Mouse (Mus musculus) MEL (cell line): ENCODE results near the gene Kcnt1. TPM values are rescaled to one million over a fixed set of nuclear protein-coding genes. Genes with fewer than 3 reads are reported as not detected.

ENCODE experiments used
- DNase-seq: peaks from one replicate; pipeline ENCODE4 v3.0.0; 2011; ENCODE audit warnings: low read depth, low spot score
- H3K27ac ChIP-seq: 2 replicates; pipeline ENCODE4 v1.5.1; 2012; ENCODE audit warnings: low read depth, mild to moderate bottlenecking, control low read depth, low read length, moderate library complexity; ENCODE audit not compliant: control insufficient read depth
- H3K27me3 ChIP-seq, 2 experiments: fragments of 150-350 bp in 1 of 2; sonication (generic) in 1 of 2; 2 replicates each; pipeline ENCODE4 v1.6.1; 2012; ENCODE audit warnings: low read length in 2 of 2, mild to moderate bottlenecking in 2 of 2, improper control_type of control experiment in 1 of 2, moderate library complexity in 1 of 2; ENCODE audit not compliant: insufficient read depth in 2 of 2, control insufficient read depth in 1 of 2
- H3K36me3 ChIP-seq, 2 experiments: 2 replicates each; pipeline ENCODE4 v1.6.1; 2012 to 2014; ENCODE audit warnings: low read length in 2 of 2, improper control_type of control experiment in 1 of 2, inconsistent platforms in 1 of 2, mild to moderate bottlenecking in 1 of 2; ENCODE audit not compliant: insufficient read depth in 2 of 2, control insufficient read depth in 1 of 2
- H3K4me1 ChIP-seq, 2 experiments: fragments of 150-350 bp in 1 of 2; sonication (generic) in 1 of 2; 2 replicates each; pipeline ENCODE4 v1.6.1; 2012; ENCODE audit warnings: low read length in 2 of 2, improper control_type of control experiment in 1 of 2, mild to moderate bottlenecking in 1 of 2; ENCODE audit not compliant: insufficient read depth in 2 of 2, control insufficient read depth in 1 of 2
- H3K4me3 ChIP-seq, 2 experiments: fragments of 150-350 bp in 1 of 2; sonication (generic) in 1 of 2; 2 replicates each; pipeline ENCODE4 v1.5.1; 2012; ENCODE audit warnings: low read depth in 2 of 2, low read length in 2 of 2, mild to moderate bottlenecking in 2 of 2, moderate library complexity in 2 of 2, control low read depth in 1 of 2, improper control_type of control experiment in 1 of 2; ENCODE audit not compliant: control insufficient read depth in 1 of 2, insufficient read depth in 1 of 2
- H3K79me2 ChIP-seq: 2 replicates; pipeline ENCODE4 v1.6.1; 2012; ENCODE audit warnings: mild to moderate bottlenecking, low read length, moderate library complexity; ENCODE audit not compliant: control insufficient read depth, poor library complexity, insufficient read depth
- H3K9ac ChIP-seq: 2 replicates; pipeline ENCODE4 v1.6.1; 2012; ENCODE audit warnings: low read depth, mild to moderate bottlenecking, control low read depth, low read length, moderate library complexity; ENCODE audit not compliant: control insufficient read depth, poor library complexity, severe bottlenecking
- H3K9me3 ChIP-seq: fragments of 150-350 bp; sonication (generic); replicated peaks from 2 replicates; pipeline ENCODE4 v1.6.1; 2012; ENCODE audit warnings: mild to moderate bottlenecking, low read length, improper control_type of control experiment, moderate library complexity; ENCODE audit not compliant: insufficient read depth
- CHD2 ChIP-seq: IDR thresholded peaks from 2 replicates; pipeline ENCODE4 v1.6.1; 2011; ENCODE audit warnings: low read length, improper control_type of control experiment
- E2F4 ChIP-seq: IDR thresholded peaks from 2 replicates; pipeline ENCODE4 v1.6.1; 2011; ENCODE audit warnings: low read depth, low read length, improper control_type of control experiment, borderline replicate concordance
- EP300 ChIP-seq, 2 experiments: IDR thresholded peaks; 2 replicates each; pipeline ENCODE4 v1.6.1; 2011; ENCODE audit warnings: improper control_type of control experiment in 2 of 2, low read length in 2 of 2, low read depth in 1 of 2, mild to moderate bottlenecking in 1 of 2
- ETS1 ChIP-seq: IDR thresholded peaks from 2 replicates; pipeline ENCODE4 v1.6.1; 2012; ENCODE audit warnings: low read depth, mild to moderate bottlenecking, inconsistent platforms, low read length, improper control_type of control experiment, moderate library complexity
- HCFC1 ChIP-seq: IDR thresholded peaks from 2 replicates; pipeline ENCODE4 v1.6.1; 2012; ENCODE audit warnings: low read depth, mild to moderate bottlenecking, inconsistent platforms, low read length, improper control_type of control experiment, moderate library complexity
- KAT2A ChIP-seq: conservative IDR thresholded peaks from 2 replicates; pipeline ENCODE4 v1.6.1; 2012; ENCODE audit warnings: low read depth, low read length, improper control_type of control experiment, inconsistent platforms
- MAFK ChIP-seq: IDR thresholded peaks from 2 replicates; pipeline ENCODE4 v1.6.1; 2011; ENCODE audit warnings: low read depth, mild to moderate bottlenecking, low read length, improper control_type of control experiment, borderline replicate concordance
- MAX ChIP-seq: IDR thresholded peaks from 2 replicates; pipeline ENCODE4 v1.6.1; 2011; ENCODE audit warnings: low read length, improper control_type of control experiment
- MEF2A ChIP-seq: IDR thresholded peaks from 2 replicates; pipeline ENCODE4 v1.6.1; 2014; ENCODE audit warnings: low read depth, mild to moderate bottlenecking, inconsistent platforms, low read length, improper control_type of control experiment; ENCODE audit not compliant: poor library complexity, insufficient replicate concordance, severe bottlenecking; ENCODE audit errors: extremely low read depth
- MXI1 ChIP-seq: IDR thresholded peaks from 2 replicates; pipeline ENCODE4 v1.6.1; 2011; ENCODE audit warnings: mild to moderate bottlenecking, low read depth, low read length, improper control_type of control experiment
- NRF1 ChIP-seq: IDR thresholded peaks from 2 replicates; pipeline ENCODE4 v1.6.1; 2014; ENCODE audit warnings: low read depth, mild to moderate bottlenecking, inconsistent platforms, low read length, improper control_type of control experiment, moderate library complexity; ENCODE audit not compliant: poor library complexity, insufficient read depth, severe bottlenecking
- RCOR1 ChIP-seq: IDR thresholded peaks from 2 replicates; pipeline ENCODE4 v1.6.1; 2012; ENCODE audit warnings: low read depth, mild to moderate bottlenecking, inconsistent platforms, low read length, improper control_type of control experiment
- SMC3 ChIP-seq: IDR thresholded peaks from 2 replicates; pipeline ENCODE4 v1.6.1; 2011; ENCODE audit warnings: low read depth, low read length, improper control_type of control experiment
- TBP ChIP-seq: IDR thresholded peaks from 2 replicates; pipeline ENCODE4 v1.8.0; 2011; ENCODE audit warnings: low read depth, low read length, improper control_type of control experiment
- TCF12 ChIP-seq: IDR thresholded peaks from 2 replicates; pipeline ENCODE4 v1.6.1; 2014; ENCODE audit warnings: low read depth, mild to moderate bottlenecking, inconsistent platforms, low read length, improper control_type of control experiment, moderate library complexity
- USF1 ChIP-seq: IDR thresholded peaks from 2 replicates; pipeline ENCODE4 v1.6.1; 2014; ENCODE audit warnings: low read depth, mild to moderate bottlenecking, inconsistent platforms, low read length, improper control_type of control experiment, moderate library complexity
- ZKSCAN1 ChIP-seq: IDR thresholded peaks from 2 replicates; pipeline ENCODE4 v1.6.1; 2012; ENCODE audit warnings: low read depth, mild to moderate bottlenecking, inconsistent platforms, low read length, improper control_type of control experiment, moderate library complexity
- polyA plus RNA-seq, 2 experiments: library from polyadenylated mRNA; stranded (reverse) in 1 of 2; unstranded in 1 of 2; fragments of >175 nt in 1 of 2; fragments of >200 nt in 1 of 2; gene quantifications; 2 replicates each; pipeline versions ENCODE4 v1.2.1 to v1.2.4; 2012; ENCODE audit warnings: low replicate concordance in 2 of 2, low read depth in 1 of 2; ENCODE audit not compliant: insufficient read length in 2 of 2, insufficient read depth in 1 of 2, missing spikeins in 1 of 2
- total RNA-seq: library from RNA; depleted of rRNA; stranded (reverse); fragments of 300-350 nt; gene quantifications from 2 replicates; pipeline ENCODE4 v1.2.3, GENCODE M21; 2012

Kcnt1 gene
- total and polyA plus RNA-seq, 3 experiments = not detected

DNA sequence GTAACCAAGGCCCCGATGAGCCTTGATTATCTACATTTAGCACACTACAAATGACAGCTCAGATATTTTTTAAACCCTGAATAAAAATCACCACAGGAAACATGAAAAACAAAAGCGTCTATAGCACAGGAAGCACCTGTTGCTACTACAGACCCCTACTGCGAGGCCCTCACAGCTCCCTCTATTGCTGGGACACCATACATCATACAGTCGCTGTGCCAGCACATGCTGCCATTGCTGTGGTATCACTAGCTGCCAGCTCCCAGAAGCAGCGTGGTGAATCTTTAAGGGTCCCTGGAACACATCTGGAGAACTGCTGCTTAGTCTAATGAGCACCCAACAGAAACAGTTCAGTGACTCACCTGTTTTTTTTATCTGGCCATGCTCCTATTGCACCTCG lies 77.0 kb downstream of the Kcnt1 start:
- TF ChIP-seq SMC3 (no peak), NRF1 (no peak), MAX (no peak), KAT2A (no peak), TCF12 (no peak), MXI1 (no peak), ZKSCAN1 (no peak), USF1 (no peak), HCFC1 (no peak), MEF2A (no peak), CHD2 (no peak), MAFK (no peak)
- TF ChIP-seq, all 39 proteins: peak for 0
- Histone ChIP-seq H3K9ac (no peak overlapping the region), H3K79me2 (no peaks in the 10 kb centered on the region), H3K36me3 (peaks cover 0 to 16% of the 10 kb centered on the region in 2 experiments; a peak in 3 of 4 replicates), H3K27me3 (no peaks in the 10 kb centered on the region), H3K4me3 (no peak overlapping the region), H3K9me3 (no peaks in the 10 kb centered on the region), H3K27ac (no peak overlapping the region), H3K4me1 (peaks cover 0 to 2% of the 10 kb centered on the region in 2 experiments; a peak in 1 of 4 replicates)
- DNase-seq = no peak

DNA sequence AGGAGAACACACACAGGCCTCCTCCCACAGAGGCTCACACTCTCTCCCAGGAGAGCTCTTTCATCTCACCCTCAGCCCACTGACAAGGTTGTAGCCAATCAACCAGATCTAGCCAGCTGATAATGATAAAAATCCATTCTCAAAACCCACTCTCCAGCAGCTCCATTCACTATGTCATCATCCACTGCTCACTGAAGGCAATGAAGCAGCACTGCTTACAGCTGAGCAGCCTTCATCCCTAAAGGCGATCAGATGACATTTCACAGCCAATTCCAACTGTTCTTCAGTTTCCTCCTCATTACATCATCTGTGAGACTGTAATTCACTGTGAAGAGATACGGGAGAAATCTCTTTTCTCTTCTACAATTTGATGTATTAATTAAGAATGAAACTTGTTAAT lies 80.3 kb downstream of the Kcnt1 start:
- peak; percentile 11 for DNase-seq
- Histone ChIP-seq H3K4me1 (peaks cover 0 to 2% of the 10 kb centered on the region in 2 experiments; a peak in 1 of 4 replicates), H3K9ac (no peak overlapping the region), H3K4me3 (no peak overlapping the region)
- no peak for TF ChIP-seq RCOR1
- TF ChIP-seq NRF1 = no peak
- TF ChIP-seq EP300 (IDR thresholded peaks at IDR 0.05; ENCODE audit: low read depth in 1 of 2, low read length in 2 of 2) = peak in 1 of 2 experiments; percentile 10; a peak in 1 of 4 replicates
- TF ChIP-seq TBP = no peak
- TF ChIP-seq USF1 = peak; percentile 20; the same call in 1 of the 2 replicates
- TF ChIP-seq ETS1 = peak; percentile 67; the same call in 1 of the 2 replicates
- no peak for TF ChIP-seq E2F4
- TF ChIP-seq, all 39 proteins: peak for 3
- H3K9me3 ChIP-seq = no peaks in the 10 kb centered on the region
- no peak overlapping the region for H3K27ac ChIP-seq
- H3K36me3 ChIP-seq = peaks cover 0 to 15% of the 10 kb centered on the region in 2 experiments; a peak in 3 of 4 replicates
- no peaks in the 10 kb centered on the region for H3K27me3 ChIP-seq
- H3K79me2 ChIP-seq = no peaks in the 10 kb centered on the region
